Mouse (Mus musculus) midbrain, embryonic 13.5 days (tissue): Measurements from ENCODE around the gene Mark3. TPM values are rescaled to one million over a fixed set of nuclear protein-coding genes. Genes with fewer than 3 reads are reported as not detected.

Experiments used
- ATAC-seq: fragments of 200-750 bp; cut with Nextera tagmentation; 2 replicates; pipeline ENCODE4 v1.8.0; 2017; ENCODE audit warnings: mild to moderate bottlenecking, moderate TSS enrichment, moderate library complexity
- H3K27ac ChIP-seq: fragments of 300-500 bp; sonication (generic); 2 replicates; pipeline ENCODE4 v1.5.1; 2015; ENCODE audit warnings: inconsistent platforms, mild to moderate bottlenecking, moderate library complexity
- H3K27me3 ChIP-seq: fragments of 300-500 bp; sonication (generic); 2 replicates; pipeline ENCODE4 v1.6.1; 2015; ENCODE audit warnings: mild to moderate bottlenecking, inconsistent platforms
- H3K36me3 ChIP-seq: fragments of 300-500 bp; sonication (generic); 2 replicates; pipeline ENCODE4 v1.6.1; 2015; ENCODE audit warnings: mild to moderate bottlenecking, inconsistent platforms
- H3K4me1 ChIP-seq: fragments of 300-500 bp; sonication (generic); replicated peaks from 2 replicates; pipeline ENCODE4 v1.6.1; 2015; ENCODE audit warnings: inconsistent platforms
- H3K4me2 ChIP-seq: fragments of 300-500 bp; sonication (generic); replicated peaks from 2 replicates; pipeline ENCODE4 v1.6.1; 2015; ENCODE audit warnings: moderate library complexity, mild to moderate bottlenecking, inconsistent platforms
- H3K4me3 ChIP-seq: fragments of 300-500 bp; sonication (generic); replicated peaks from 2 replicates; pipeline ENCODE4 v1.5.1; 2015; ENCODE audit warnings: mild to moderate bottlenecking, inconsistent platforms
- H3K9ac ChIP-seq: fragments of 300-500 bp; sonication (generic); replicated peaks from 2 replicates; pipeline ENCODE4 v1.6.1; 2015; ENCODE audit warnings: mild to moderate bottlenecking, inconsistent platforms
- H3K9me3 ChIP-seq: fragments of 300-500 bp; sonication (generic); 2 replicates; pipeline ENCODE4 v1.6.1; 2016; ENCODE audit warnings: mild to moderate bottlenecking, inconsistent platforms
- WGBS: fragments of 180-500 bp; shearing (Covaris S2); methylation state at CpG from one replicate; pipeline ENCODE4 v1.1.7; 2015; 5-methylcytosine and 5-hydroxymethylcytosine counted together
- polyA plus RNA-seq: library from polyadenylated mRNA; unstranded; fragments of >200 nt; fragmentation: Nextera tagmentation; extraction: Ambion mirVana; gene quantifications from 2 replicates; pipeline ENCODE4 v1.2.1, GENCODE M21; 2015

The Mark3 gene
- polyA plus RNA-seq, 1 experiment from 2014 or later = 57.2 TPM

GRCm38 (mm10) chr12:111563076-111563629 lies 11.2 kb upstream of the Mark3 start:
- Histone ChIP-seq H3K4me3 (no peak overlapping the region), H3K9ac (no peak overlapping the region), H3K36me3 (no peaks in the 10 kb centered on the region), H3K4me1 (no peaks in the 10 kb centered on the region), H3K4me2 (no peak overlapping the region), H3K9me3 (no peaks in the 10 kb centered on the region), H3K27me3 (no peaks in the 10 kb centered on the region), H3K27ac (no peak overlapping the region)
- 49% methylated on average over 5 of the region's 5 CpGs for WGBS
- no peak for ATAC-seq

GRCm38 (mm10) chr12:111565363-111565762 lies 9.0 kb upstream of the Mark3 start:
- H3K27ac ChIP-seq = no peak overlapping the region
- no peak for ATAC-seq
- no peak overlapping the region for H3K9ac ChIP-seq
- H3K4me2 ChIP-seq = no peak overlapping the region
- H3K9me3 ChIP-seq = no peaks in the 10 kb centered on the region
- H3K4me1 ChIP-seq = no peaks in the 10 kb centered on the region
- 82% methylated on average over 5 of the region's 5 CpGs for WGBS
- no peaks in the 10 kb centered on the region for H3K27me3 ChIP-seq
- no peak overlapping the region for H3K4me3 ChIP-seq
- H3K36me3 ChIP-seq = no peaks in the 10 kb centered on the region

- ATAC-seq = no peak
- no peak overlapping the region for H3K27ac ChIP-seq
- no peak overlapping the region for H3K4me2 ChIP-seq
- no peak overlapping the region for H3K4me3 ChIP-seq
- 81% methylated on average over 11 of the region's 11 CpGs for WGBS
- no peaks in the 10 kb centered on the region for H3K9me3 ChIP-seq
- H3K4me1 ChIP-seq = peaks cover 16% of the 10 kb centered on the region
- no peaks in the 10 kb centered on the region for H3K27me3 ChIP-seq
- no peak overlapping the region for H3K9ac ChIP-seq
- H3K36me3 ChIP-seq = 0 out of 2 replicates have a peak, but pooled peaks cover 4% of the 10 kb centered on the region
Measured at GRCm38 (mm10) chr12:111568836-111569235, 5.5 kb upstream of the Mark3 start.

- Histone ChIP-seq H3K36me3 (0 out of 2 replicates have a peak, but pooled peaks cover 4% of the 10 kb centered on the region), H3K9me3 (no peaks in the 10 kb centered on the region), H3K4me3 (peak overlapping the region; percentile 100), H3K27ac (no peak overlapping the region), H3K9ac (no peak overlapping the region), H3K27me3 (no peaks in the 10 kb centered on the region), H3K4me2 (no peak overlapping the region), H3K4me1 (peaks cover 33% of the 10 kb centered on the region)
- no peak for ATAC-seq
- WGBS = 92% methylated on average over 7 of the region's 7 CpGs
Measured at GRCm38 (mm10) chr12:111572406-111572805, 1.9 kb upstream of the Mark3 start.

- H3K4me2 ChIP-seq = peak overlapping the region; percentile 83
- H3K27ac ChIP-seq = peak overlapping the region; percentile 89; the same call in 1 of the 2 replicates
- H3K4me3 ChIP-seq = peak overlapping the region; percentile 100
- peaks cover 33% of the 10 kb centered on the region for H3K4me1 ChIP-seq
- H3K27me3 ChIP-seq = no peaks in the 10 kb centered on the region
- ATAC-seq = no peak
- no peaks in the 10 kb centered on the region for H3K9me3 ChIP-seq
- H3K36me3 ChIP-seq = 0 out of 2 replicates have a peak, but pooled peaks cover 4% of the 10 kb centered on the region
- WGBS = 38% methylated on average over 6 of the region's 6 CpGs
- H3K9ac ChIP-seq = peak overlapping the region; percentile 99
Measured at GRCm38 (mm10) chr12:111573315-111573714, 1.0 kb upstream of the Mark3 start.

GRCm38 (mm10) chr12:111574887-111575838 lies 840 bp downstream of the Mark3 start:
- Histone ChIP-seq H3K4me2 (peak overlapping the region; percentile 83), H3K9ac (peak overlapping the region; percentile 99), H3K36me3 (0 out of 2 replicates have a peak, but pooled peaks cover 4% of the 10 kb centered on the region), H3K27me3 (no peaks in the 10 kb centered on the region), H3K4me3 (peak overlapping the region; percentile 100), H3K27ac (peak overlapping the region; percentile 98), H3K9me3 (no peaks in the 10 kb centered on the region), H3K4me1 (peaks cover 33% of the 10 kb centered on the region)
- peak; percentile 19 for ATAC-seq
- under 1% methylated on average over 58 of the region's 58 CpGs for WGBS

- ATAC-seq = no peak
- Histone ChIP-seq H3K27me3 (no peaks in the 10 kb centered on the region), H3K4me3 (no peak overlapping the region), H3K4me2 (no peak overlapping the region), H3K9me3 (no peaks in the 10 kb centered on the region), H3K9ac (no peak overlapping the region), H3K36me3 (0 out of 2 replicates have a peak, but pooled peaks cover 3% of the 10 kb centered on the region), H3K27ac (no peak overlapping the region), H3K4me1 (peaks cover 16% of the 10 kb centered on the region; the same call in 1 of the 2 replicates)
- WGBS = 90% methylated on average over 1 of the region's 1 CpGs
Measured at GRCm38 (mm10) chr12:111583058-111583457, 8.7 kb downstream of the Mark3 start.

- Histone ChIP-seq H3K4me3 (no peak overlapping the region), H3K27ac (no peak overlapping the region), H3K4me2 (no peak overlapping the region), H3K36me3 (0 out of 2 replicates have a peak, but pooled peaks cover 3% of the 10 kb centered on the region), H3K9me3 (no peaks in the 10 kb centered on the region), H3K27me3 (no peaks in the 10 kb centered on the region), H3K9ac (no peak overlapping the region), H3K4me1 (peaks cover 17% of the 10 kb centered on the region; the same call in 1 of the 2 replicates)
- 92% methylated on average over 1 of the region's 1 CpGs for WGBS
- ATAC-seq = no peak
Measured at GRCm38 (mm10) chr12:111584401-111584800, 10.1 kb downstream of the Mark3 start.

- Histone ChIP-seq H3K4me2 (no peak overlapping the region), H3K36me3 (0 out of 2 replicates have a peak, but pooled peaks cover 3% of the 10 kb centered on the region), H3K9me3 (no peaks in the 10 kb centered on the region), H3K9ac (no peak overlapping the region), H3K4me1 (peaks cover 17% of the 10 kb centered on the region; the same call in 1 of the 2 replicates), H3K27me3 (no peaks in the 10 kb centered on the region), H3K27ac (no peak overlapping the region), H3K4me3 (no peak overlapping the region)
- no peak for ATAC-seq
- 87% methylated on average over 12 of the region's 12 CpGs for WGBS
Measured at GRCm38 (mm10) chr12:111587252-111587651, 12.9 kb downstream of the Mark3 start.

- Histone ChIP-seq H3K4me1 (peaks cover 5% of the 10 kb centered on the region; the same call in 1 of the 2 replicates), H3K9me3 (no peaks in the 10 kb centered on the region), H3K27ac (no peak overlapping the region), H3K4me2 (no peak overlapping the region), H3K27me3 (no peaks in the 10 kb centered on the region), H3K4me3 (no peak overlapping the region), H3K9ac (0 out of 2 replicates have a peak overlapping the region, but pooled peaks have one; percentile 25), H3K36me3 (peaks cover 45% of the 10 kb centered on the region)
- WGBS = 91% methylated on average over 14 of the region's 14 CpGs
- ATAC-seq = no peak
Measured at GRCm38 (mm10) chr12:111592407-111593021, 18.2 kb downstream of the Mark3 start.

- H3K36me3 ChIP-seq = peaks cover 53% of the 10 kb centered on the region
- no peak overlapping the region for H3K4me2 ChIP-seq
- H3K27ac ChIP-seq = no peak overlapping the region
- H3K9me3 ChIP-seq = no peaks in the 10 kb centered on the region
- H3K4me1 ChIP-seq = no peaks in the 10 kb centered on the region
- no peaks in the 10 kb centered on the region for H3K27me3 ChIP-seq
- no peak overlapping the region for H3K9ac ChIP-seq
- no peak for ATAC-seq
- no peak overlapping the region for H3K4me3 ChIP-seq
- WGBS = 70% methylated on average over 2 of the region's 2 CpGs
Measured at GRCm38 (mm10) chr12:111593775-111594174, 19.5 kb downstream of the Mark3 start.
